Mouse (Mus musculus) MEL (cell line): ENCODE results near the gene Gpt2. TPM values are rescaled to one million over a fixed set of nuclear protein-coding genes. Genes with fewer than 3 reads are reported as not detected.

Experiments
- DNase-seq: peaks from one replicate; pipeline ENCODE4 v3.0.0; 2011; ENCODE audit warnings: low read depth, low spot score
- H3K27ac ChIP-seq: 2 replicates; pipeline ENCODE4 v1.5.1; 2012; ENCODE audit warnings: low read depth, mild to moderate bottlenecking, control low read depth, low read length, moderate library complexity; ENCODE audit not compliant: control insufficient read depth
- H3K27me3 ChIP-seq, 2 experiments: fragments of 150-350 bp in 1 of 2; sonication (generic) in 1 of 2; 2 replicates each; pipeline ENCODE4 v1.6.1; 2012; ENCODE audit warnings: low read length in 2 of 2, mild to moderate bottlenecking in 2 of 2, improper control_type of control experiment in 1 of 2, moderate library complexity in 1 of 2; ENCODE audit not compliant: insufficient read depth in 2 of 2, control insufficient read depth in 1 of 2
- H3K36me3 ChIP-seq, 2 experiments: 2 replicates each; pipeline ENCODE4 v1.6.1; 2012 to 2014; ENCODE audit warnings: low read length in 2 of 2, improper control_type of control experiment in 1 of 2, inconsistent platforms in 1 of 2, mild to moderate bottlenecking in 1 of 2; ENCODE audit not compliant: insufficient read depth in 2 of 2, control insufficient read depth in 1 of 2
- H3K4me1 ChIP-seq, 2 experiments: fragments of 150-350 bp in 1 of 2; sonication (generic) in 1 of 2; 2 replicates each; pipeline ENCODE4 v1.6.1; 2012; ENCODE audit warnings: low read length in 2 of 2, improper control_type of control experiment in 1 of 2, mild to moderate bottlenecking in 1 of 2; ENCODE audit not compliant: insufficient read depth in 2 of 2, control insufficient read depth in 1 of 2
- H3K4me3 ChIP-seq, 2 experiments: fragments of 150-350 bp in 1 of 2; sonication (generic) in 1 of 2; 2 replicates each; pipeline ENCODE4 v1.5.1; 2012; ENCODE audit warnings: low read depth in 2 of 2, low read length in 2 of 2, mild to moderate bottlenecking in 2 of 2, moderate library complexity in 2 of 2, control low read depth in 1 of 2, improper control_type of control experiment in 1 of 2; ENCODE audit not compliant: control insufficient read depth in 1 of 2, insufficient read depth in 1 of 2
- H3K79me2 ChIP-seq: 2 replicates; pipeline ENCODE4 v1.6.1; 2012; ENCODE audit warnings: mild to moderate bottlenecking, low read length, moderate library complexity; ENCODE audit not compliant: control insufficient read depth, poor library complexity, insufficient read depth
- H3K9ac ChIP-seq: 2 replicates; pipeline ENCODE4 v1.6.1; 2012; ENCODE audit warnings: low read depth, mild to moderate bottlenecking, control low read depth, low read length, moderate library complexity; ENCODE audit not compliant: control insufficient read depth, poor library complexity, severe bottlenecking
- H3K9me3 ChIP-seq: fragments of 150-350 bp; sonication (generic); replicated peaks from 2 replicates; pipeline ENCODE4 v1.6.1; 2012; ENCODE audit warnings: mild to moderate bottlenecking, low read length, improper control_type of control experiment, moderate library complexity; ENCODE audit not compliant: insufficient read depth
- CHD1 ChIP-seq: IDR thresholded peaks from 2 replicates; pipeline ENCODE4 v1.6.1; 2012; ENCODE audit warnings: low read depth, mild to moderate bottlenecking, inconsistent platforms, low read length, improper control_type of control experiment
- CHD2 ChIP-seq: IDR thresholded peaks from 2 replicates; pipeline ENCODE4 v1.6.1; 2011; ENCODE audit warnings: low read length, improper control_type of control experiment
- GABPA ChIP-seq: IDR thresholded peaks from 2 replicates; pipeline ENCODE4 v1.6.1; 2012; ENCODE audit warnings: low read depth, mild to moderate bottlenecking, inconsistent platforms, low read length, improper control_type of control experiment, moderate library complexity
- MAX ChIP-seq: IDR thresholded peaks from 2 replicates; pipeline ENCODE4 v1.6.1; 2011; ENCODE audit warnings: low read length, improper control_type of control experiment
- MXI1 ChIP-seq: IDR thresholded peaks from 2 replicates; pipeline ENCODE4 v1.6.1; 2011; ENCODE audit warnings: mild to moderate bottlenecking, low read depth, low read length, improper control_type of control experiment
- MYB ChIP-seq: IDR thresholded peaks from 2 replicates; pipeline ENCODE4 v1.6.1; 2011; ENCODE audit warnings: mild to moderate bottlenecking, low read depth, low read length, improper control_type of control experiment
- POLR2A ChIP-seq, 2 experiments: IDR thresholded peaks; 2 replicates each; pipeline ENCODE4 v1.6.1; 2011 to 2012; ENCODE audit warnings: low read length in 2 of 2, mild to moderate bottlenecking in 2 of 2, control low read depth in 1 of 2, improper control_type of control experiment in 1 of 2, low read depth in 1 of 2, moderate library complexity in 1 of 2; ENCODE audit not compliant: control insufficient read depth in 1 of 2, insufficient read depth in 1 of 2, poor library complexity in 1 of 2
- RAD21 ChIP-seq: IDR thresholded peaks from 2 replicates; pipeline ENCODE4 v1.6.1; 2011; ENCODE audit warnings: mild to moderate bottlenecking, low read depth, low read length, improper control_type of control experiment
- TAL1 ChIP-seq: IDR thresholded peaks from 2 replicates; pipeline ENCODE4 v1.6.1; 2012; ENCODE audit warnings: mild to moderate bottlenecking, inconsistent platforms, low read length, moderate library complexity, mixed read lengths
- TCF12 ChIP-seq: IDR thresholded peaks from 2 replicates; pipeline ENCODE4 v1.6.1; 2014; ENCODE audit warnings: low read depth, mild to moderate bottlenecking, inconsistent platforms, low read length, improper control_type of control experiment, moderate library complexity
- UBTF ChIP-seq: IDR thresholded peaks from 2 replicates; pipeline ENCODE4 v1.6.1; 2012; ENCODE audit warnings: low read depth, mild to moderate bottlenecking, inconsistent platforms, low read length, improper control_type of control experiment, moderate library complexity, borderline replicate concordance; ENCODE audit not compliant: insufficient read depth
- ZMIZ1 ChIP-seq: IDR thresholded peaks from 2 replicates; pipeline ENCODE4 v1.6.1; 2012; ENCODE audit warnings: low read depth, mild to moderate bottlenecking, inconsistent platforms, low read length, improper control_type of control experiment, moderate library complexity
- polyA plus RNA-seq, 2 experiments: library from polyadenylated mRNA; stranded (reverse) in 1 of 2; unstranded in 1 of 2; fragments of >175 nt in 1 of 2; fragments of >200 nt in 1 of 2; gene quantifications; 2 replicates each; pipeline versions ENCODE4 v1.2.1 to v1.2.4; 2012; ENCODE audit warnings: low replicate concordance in 2 of 2, low read depth in 1 of 2; ENCODE audit not compliant: insufficient read length in 2 of 2, insufficient read depth in 1 of 2, missing spikeins in 1 of 2
- total RNA-seq: library from RNA; depleted of rRNA; stranded (reverse); fragments of 300-350 nt; gene quantifications from 2 replicates; pipeline ENCODE4 v1.2.3, GENCODE M21; 2012

Gene Gpt2
- total and polyA plus RNA-seq, 3 experiments, result 10.2 to 25.3 TPM; not detected in 1

- Histone ChIP-seq H3K4me1 (peaks cover 0 to 2% of the 10 kb centered on the region in 2 experiments; a peak in 2 of 4 replicates), H3K27ac (no peak overlapping the region), H3K9me3 (no peaks in the 10 kb centered on the region), H3K79me2 (no peaks in the 10 kb centered on the region), H3K27me3 (no peaks in the 10 kb centered on the region), H3K36me3 (peaks cover 0 to 3% of the 10 kb centered on the region in 2 experiments; a peak in 2 of 4 replicates), H3K4me3 (no peak overlapping the region), H3K9ac (no peak overlapping the region)
- TF ChIP-seq CHD1, result no peak
- no peak for TF ChIP-seq MYB
- no peak for TF ChIP-seq POLR2A (IDR thresholded peaks at IDR 0.05; ENCODE audit: control insufficient read depth in 1 of 2, insufficient read depth in 1 of 2, low read depth in 1 of 2, low read length in 2 of 2, poor library complexity in 1 of 2)
- TF ChIP-seq TAL1, result no peak
- TF ChIP-seq MXI1, result no peak
- no peak for DNase-seq
Observed at GRCm38 (mm10) chr8:85479710-85480109, 12.7 kb upstream of the Gpt2 start.

- Histone ChIP-seq H3K27me3 (no peaks in the 10 kb centered on the region; a peak in 1 of 4 replicates), H3K4me3 (no peak overlapping the region), H3K36me3 (no peaks in the 10 kb centered on the region), H3K4me1 (no peaks in the 10 kb centered on the region), H3K79me2 (no peaks in the 10 kb centered on the region), H3K27ac (no peak overlapping the region), H3K9me3 (no peaks in the 10 kb centered on the region), H3K9ac (no peak overlapping the region)
- TF ChIP-seq GABPA (no peak), POLR2A (IDR thresholded peaks at IDR 0.05; ENCODE audit: control insufficient read depth in 1 of 2, insufficient read depth in 1 of 2, low read depth in 1 of 2, low read length in 2 of 2, poor library complexity in 1 of 2) (no peak)
- DNase-seq, result no peak
Observed at GRCm38 (mm10) chr8:85481900-85482299, 10.5 kb upstream of the Gpt2 start.

- H3K36me3 ChIP-seq, result no peaks in the 10 kb centered on the region
- H3K27ac ChIP-seq, result no peak overlapping the region
- H3K27me3 ChIP-seq, result no peaks in the 10 kb centered on the region; a peak in 1 of 4 replicates
- H3K4me3 ChIP-seq, result no peak overlapping the region
- DNase-seq, result no peak
- H3K9ac ChIP-seq, result no peak overlapping the region
- H3K4me1 ChIP-seq, result no peaks in the 10 kb centered on the region
- no peaks in the 10 kb centered on the region for H3K9me3 ChIP-seq
- H3K79me2 ChIP-seq, result no peaks in the 10 kb centered on the region
- TF ChIP-seq MYB (no peak), TCF12 (no peak), CHD2 (no peak), ZMIZ1 (no peak), UBTF (no peak), MAX (no peak), RAD21 (no peak)
Observed at GRCm38 (mm10) chr8:85482427-85482826, 9.9 kb upstream of the Gpt2 start.
